Mouse (Mus musculus) CH12.LX (cell line): ENCODE measurements around the gene Tssk2. TPM values are rescaled to one million over a fixed set of nuclear protein-coding genes. Genes with fewer than 3 reads are reported as not detected.

ENCODE experiments used
- DNase-seq: peaks from one replicate; pipeline ENCODE4 v3.0.0-alpha.2; 2013; ENCODE audit errors: extremely low read depth
- H3K27ac ChIP-seq: 2 replicates; pipeline ENCODE4 v1.5.1; 2012; ENCODE audit warnings: low read depth, mild to moderate bottlenecking, control low read depth, moderate library complexity; ENCODE audit not compliant: insufficient read depth
- H3K27me3 ChIP-seq: replicated peaks from 2 replicates; pipeline ENCODE3; 2012; ENCODE audit warnings: inconsistent platforms
- H3K36me3 ChIP-seq, 2 experiments: replicated peaks in 1 of 2; 2 replicates each; pipeline versions ENCODE3 to v1.6.1; 2012; ENCODE audit warnings: inconsistent platforms in 1 of 2, low read length in 1 of 2, mild to moderate bottlenecking in 1 of 2, mixed read lengths in 1 of 2, moderate library complexity in 1 of 2; ENCODE audit not compliant: control insufficient read depth in 1 of 2, insufficient read depth in 1 of 2
- H3K4me1 ChIP-seq, 2 experiments: 2 replicates each; pipeline ENCODE4 v1.6.1; 2012; ENCODE audit warnings: inconsistent platforms in 1 of 2, moderate library complexity in 1 of 2; ENCODE audit not compliant: insufficient read depth in 2 of 2, control insufficient read depth in 1 of 2
- H3K4me2 ChIP-seq: 2 replicates; pipeline ENCODE4 v1.6.1; 2012; ENCODE audit warnings: low read depth, mild to moderate bottlenecking, control low read depth; ENCODE audit not compliant: poor library complexity, insufficient read depth, severe bottlenecking
- H3K4me3 ChIP-seq, 3 experiments: fragments of 150-350 bp in 1 of 3; sonication (generic) in 1 of 3; replicated peaks in 1 of 3; 2 replicates each; pipeline versions ENCODE3 to v1.5.1; 2011 to 2012; ENCODE audit warnings: low read depth in 2 of 3, low read length in 2 of 3, mild to moderate bottlenecking in 2 of 3, moderate library complexity in 2 of 3, control low read depth in 1 of 3, improper control_type of control experiment in 1 of 3, inconsistent platforms in 1 of 3, mixed read lengths in 1 of 3; ENCODE audit not compliant: poor library complexity in 1 of 3
- H3K79me2 ChIP-seq: replicated peaks from 2 replicates; pipeline ENCODE4 v1.6.1; 2012; ENCODE audit warnings: mild to moderate bottlenecking, moderate library complexity; ENCODE audit not compliant: control insufficient read depth, poor library complexity, insufficient read depth, severe bottlenecking; ENCODE audit errors: extremely low read depth
- H3K9ac ChIP-seq: 2 replicates; pipeline ENCODE4 v1.6.1; 2012; ENCODE audit warnings: low read depth, mild to moderate bottlenecking, control low read depth, moderate library complexity; ENCODE audit not compliant: insufficient read depth
- H3K9me3 ChIP-seq: replicated peaks from 2 replicates; pipeline ENCODE3; 2012; ENCODE audit warnings: low read length, inconsistent platforms, mixed read lengths
- BHLHE40 ChIP-seq: IDR thresholded peaks from 2 replicates; pipeline ENCODE4 v1.6.1; 2011; ENCODE audit warnings: mild to moderate bottlenecking, low read depth, low read length, improper control_type of control experiment
- CHD1 ChIP-seq: IDR thresholded peaks from 2 replicates; pipeline ENCODE4 v1.6.1; 2012; ENCODE audit warnings: low read depth, low read length, improper control_type of control experiment, inconsistent platforms
- CHD2 ChIP-seq: IDR thresholded peaks from 2 replicates; pipeline ENCODE4 v1.6.1; 2011; ENCODE audit warnings: low read length, improper control_type of control experiment
- EP300 ChIP-seq: IDR thresholded peaks from 2 replicates; pipeline ENCODE4 v1.6.1; 2011; ENCODE audit warnings: low read length, improper control_type of control experiment
- ETS1 ChIP-seq: conservative IDR thresholded peaks from 2 replicates; pipeline ENCODE4 v1.6.1; 2012; ENCODE audit warnings: low read depth, mild to moderate bottlenecking, inconsistent platforms, low read length, improper control_type of control experiment, moderate library complexity
- GABPA ChIP-seq: IDR thresholded peaks from 2 replicates; pipeline ENCODE4 v1.6.1; 2012; ENCODE audit warnings: low read depth, low read length, improper control_type of control experiment, inconsistent platforms; ENCODE audit not compliant: insufficient replicate concordance
- HCFC1 ChIP-seq: IDR thresholded peaks from 2 replicates; pipeline ENCODE4 v1.6.1; 2012; ENCODE audit warnings: low read depth, mild to moderate bottlenecking, inconsistent platforms, low read length, improper control_type of control experiment
- JUN ChIP-seq: IDR thresholded peaks from 2 replicates; pipeline ENCODE4 v1.6.1; 2011; ENCODE audit warnings: low read depth, mild to moderate bottlenecking, low read length, improper control_type of control experiment, moderate library complexity; ENCODE audit not compliant: insufficient read depth
- MAFK ChIP-seq: IDR thresholded peaks from 2 replicates; pipeline ENCODE4 v1.6.1; 2011; ENCODE audit warnings: low read length, improper control_type of control experiment; ENCODE audit not compliant: insufficient replicate concordance
- MAX ChIP-seq: IDR thresholded peaks from 2 replicates; pipeline ENCODE4 v1.6.1; 2011; ENCODE audit warnings: low read length, improper control_type of control experiment
- MAZ ChIP-seq: IDR thresholded peaks from 2 replicates; pipeline ENCODE4 v1.6.1; 2012; ENCODE audit warnings: low read depth, mild to moderate bottlenecking, inconsistent platforms, low read length, improper control_type of control experiment, moderate library complexity
- MEF2A ChIP-seq: IDR thresholded peaks from 2 replicates; pipeline ENCODE4 v1.6.1; 2014; ENCODE audit warnings: low read depth, mild to moderate bottlenecking, inconsistent platforms, low read length, improper control_type of control experiment, borderline replicate concordance
- MXI1 ChIP-seq: IDR thresholded peaks from 2 replicates; pipeline ENCODE4 v1.6.1; 2011; ENCODE audit warnings: mild to moderate bottlenecking, low read depth, low read length, improper control_type of control experiment
- MYC ChIP-seq: IDR thresholded peaks from 2 replicates; pipeline ENCODE4 v1.6.1; 2011; ENCODE audit warnings: low read depth, mild to moderate bottlenecking, improper control_type of control experiment, low read length
- NELFE ChIP-seq: IDR thresholded peaks from 2 replicates; pipeline ENCODE4 v1.6.1; 2011; ENCODE audit warnings: low read depth, low read length, improper control_type of control experiment
- NRF1 ChIP-seq: IDR thresholded peaks from 2 replicates; pipeline ENCODE4 v1.6.1; 2014; ENCODE audit warnings: low read depth, mild to moderate bottlenecking, inconsistent platforms, low read length, improper control_type of control experiment, moderate library complexity
- PAX5 ChIP-seq: IDR thresholded peaks from 2 replicates; pipeline ENCODE4 v1.6.1; 2012; ENCODE audit warnings: low read length, inconsistent platforms, mixed read lengths
- POLR2A ChIP-seq: IDR thresholded peaks from 2 replicates; pipeline ENCODE4 v1.6.1; 2011; ENCODE audit warnings: low read depth, mild to moderate bottlenecking, improper control_type of control experiment, low read length
- POLR2AphosphoS2 ChIP-seq: IDR thresholded peaks from 2 replicates; pipeline ENCODE4 v1.6.1; 2011; ENCODE audit warnings: low read depth, low read length, improper control_type of control experiment
- RAD21 ChIP-seq: IDR thresholded peaks from 2 replicates; pipeline ENCODE4 v1.6.1; 2011; ENCODE audit warnings: low read depth, mild to moderate bottlenecking, low read length, improper control_type of control experiment, moderate library complexity
- SIN3A ChIP-seq: IDR thresholded peaks from 2 replicates; pipeline ENCODE4 v1.6.1; 2012; ENCODE audit warnings: low read length, improper control_type of control experiment, inconsistent platforms
- SMC3 ChIP-seq: IDR thresholded peaks from 2 replicates; pipeline ENCODE4 v1.6.1; 2011; ENCODE audit warnings: low read depth, low read length, improper control_type of control experiment
- TBP ChIP-seq: conservative IDR thresholded peaks from 2 replicates; pipeline ENCODE4 v1.6.1; 2011; ENCODE audit warnings: low read depth, low read length, improper control_type of control experiment
- TCF12 ChIP-seq: IDR thresholded peaks from 2 replicates; pipeline ENCODE4 v1.6.1; 2014; ENCODE audit warnings: low read depth, mild to moderate bottlenecking, inconsistent platforms, low read length, improper control_type of control experiment
- USF1 ChIP-seq: IDR thresholded peaks from 2 replicates; pipeline ENCODE4 v1.6.1; 2014; ENCODE audit warnings: low read depth, mild to moderate bottlenecking, inconsistent platforms, low read length, improper control_type of control experiment
- USF2 ChIP-seq: conservative IDR thresholded peaks from 2 replicates; pipeline ENCODE4 v1.6.1; 2011; ENCODE audit warnings: low read depth, low read length, improper control_type of control experiment
- ZC3H11A ChIP-seq: IDR thresholded peaks from 2 replicates; pipeline ENCODE4 v1.6.1; 2012; ENCODE audit warnings: low read depth, mild to moderate bottlenecking, inconsistent platforms, low read length, improper control_type of control experiment
- ZKSCAN1 ChIP-seq: IDR thresholded peaks from 2 replicates; pipeline ENCODE4 v1.6.1; 2012; ENCODE audit warnings: low read depth, inconsistent platforms, low read length, improper control_type of control experiment, borderline replicate concordance
- ZMIZ1 ChIP-seq: IDR thresholded peaks from 2 replicates; pipeline ENCODE4 v1.6.1; 2012; ENCODE audit warnings: low read depth, mild to moderate bottlenecking, inconsistent platforms, low read length, improper control_type of control experiment
- ZNF384 ChIP-seq: IDR thresholded peaks from 2 replicates; pipeline ENCODE4 v1.6.1; 2012; ENCODE audit warnings: low read depth, low read length, improper control_type of control experiment, inconsistent platforms
- dilution Hi-C: fragments of 300-500 bp; cut with MboI; formaldehyde crosslinking; loops from 2 replicates; pipeline ENCODE4 v1.14.3; 2020; ENCODE audit warnings: low sequenced_read_pairs; ENCODE audit not compliant: extremely low pct_unique_long_range_greater_than_20kb, extremely low pct_ligation_motif_present
- in situ Hi-C: fragments of 300-500 bp; cut with MboI; formaldehyde crosslinking; loops from 3 replicates; pipeline ENCODE4 v1.14.3; 2019; ENCODE audit warnings: low sequenced_read_pairs, low pct_ligation_motif_present, low pct_unique_long_range_greater_than_20kb, mixed read lengths
- polyA plus RNA-seq: library from polyadenylated mRNA; unstranded; fragments of >175 nt; gene quantifications from 2 replicates; pipeline ENCODE4 v1.2.1, GENCODE M21; 2012; ENCODE audit warnings: low read depth; ENCODE audit not compliant: insufficient read length
- total RNA-seq, 2 experiments: library from RNA; depleted of rRNA; stranded (reverse); fragments of 300-350 nt in 1 of 2; fragments of >200 nt in 1 of 2; gene quantifications; 2 replicates each; pipeline ENCODE4 v1.2.3; 2012 to 2014

Tssk2 gene
- total and polyA plus RNA-seq, 3 experiments = 0.21 TPM; not detected in 2

DNA sequence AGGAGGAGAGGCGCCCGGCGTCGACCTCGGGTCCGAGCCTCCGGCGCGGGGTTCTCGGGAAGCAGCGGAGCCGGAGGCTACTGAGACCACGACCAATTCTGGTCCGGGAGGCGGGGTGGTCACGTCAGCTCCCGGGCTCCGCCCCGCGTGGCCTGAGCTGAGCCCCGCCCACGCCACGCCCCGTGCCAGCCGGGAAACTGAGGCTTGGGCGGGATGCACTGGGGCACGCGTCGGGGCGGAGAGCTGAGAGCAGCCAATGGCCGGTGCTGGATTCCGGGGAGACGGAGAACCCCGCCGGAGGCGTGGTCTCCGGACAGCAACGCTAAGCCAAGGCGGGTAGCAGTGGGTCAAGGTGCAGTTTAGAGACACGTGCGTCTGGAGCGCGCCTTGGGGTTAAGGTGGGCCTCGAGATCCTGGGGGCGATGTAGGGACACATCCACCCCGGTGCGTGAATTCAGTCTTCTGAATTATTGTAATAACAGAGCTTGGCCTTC is 29.7 kb downstream of the Tssk2 start, which contains the start of gene Slc25a1:
Gene Slc25a1, minus strand, starts transcription at position 133 of the 494 bp plus-strand sequence.
- Histone ChIP-seq H3K27me3 (no peaks in the 10 kb centered on the region), H3K36me3 (peaks cover 19 to 39% of the 10 kb centered on the region in 2 experiments), H3K27ac (peak within 1 kb of the TSS; percentile 43), H3K9me3 (no peaks in the 10 kb centered on the region), H3K79me2 (no peaks in the 10 kb centered on the region), H3K4me1 (peaks cover 7 to 37% of the 10 kb centered on the region in 2 experiments), H3K4me3 (peak within 1 kb of the TSS; percentile 73 to 83 (median 83)), H3K9ac (peak within 1 kb of the TSS; percentile 83), H3K4me2 (peak within 1 kb of the TSS; percentile 53)
- in situ Hi-C loops = no loop called here
- DNase-seq = peak; percentile 86
- dilution Hi-C loops = no loop called here
- TF ChIP-seq MXI1 (peak; percentile 95), MYC (peak; percentile 92; the same call in 1 of the 2 replicates), MEF2A (peak; percentile 50; the same call in 1 of the 2 replicates), CHD2 (0 out of 2 replicates have a peak, but pooled peaks have one; percentile 19), ZMIZ1 (peak; percentile 88; the same call in 1 of the 2 replicates), TCF12 (peak; percentile 74), GABPA (no peak), NELFE (peak; percentile 83), MAX (peak; percentile 94), TBP (0 out of 2 replicates have a peak, but pooled peaks have one; percentile 47), USF2 (no peak; the same call in 1 of the 2 replicates), EP300 (0 out of 2 replicates have a peak, but pooled peaks have one; percentile 4), NRF1 (peak; percentile 54; the same call in 1 of the 2 replicates), USF1 (peak; percentile 22; the same call in 1 of the 2 replicates), POLR2A (peak; percentile 84), SIN3A (peak; percentile 65; the same call in 1 of the 2 replicates), ZNF384 (no peak), HCFC1 (peak; percentile 4; the same call in 1 of the 2 replicates), MAFK (no peak), BHLHE40 (peak; percentile 85), POLR2AphosphoS2 (peak; percentile 62)

DNA sequence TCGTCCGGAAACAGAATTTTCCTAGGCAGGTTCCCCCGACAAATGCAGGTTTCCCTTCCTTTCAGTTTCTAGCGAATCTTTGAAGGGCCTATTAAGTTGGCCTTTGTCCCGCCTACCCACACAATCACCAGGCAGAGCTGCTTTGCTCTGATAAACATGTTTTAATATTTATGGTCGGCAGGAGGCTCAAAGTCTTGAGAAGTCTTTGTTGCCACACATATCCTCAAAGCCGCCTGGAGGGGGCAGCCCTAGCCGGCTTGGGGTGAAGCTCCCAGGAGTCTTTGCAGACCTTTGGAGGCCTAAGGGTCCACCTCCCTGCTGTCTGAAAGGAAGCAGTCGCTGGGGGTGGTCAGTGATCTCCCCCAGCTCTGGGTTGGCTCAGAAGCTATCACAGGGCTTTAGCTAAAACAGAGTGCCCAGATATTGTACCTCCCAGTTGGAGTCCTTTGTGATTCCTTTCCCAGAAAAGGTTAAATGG is 30.2 kb downstream of the Tssk2 start:
- dilution Hi-C loops = no loop called here
- in situ Hi-C loops = no loop called here
- TF ChIP-seq MAX = no peak
- TF ChIP-seq ZNF384 = no peak
- TF ChIP-seq MYC = 0 out of 2 replicates have a peak, but pooled peaks have one; percentile 41
- TF ChIP-seq CHD1 = no peak
- no peak for TF ChIP-seq PAX5
- TF ChIP-seq MAFK = no peak
- 0 out of 2 replicates have a peak, but pooled peaks have one; percentile 41 for TF ChIP-seq TBP
- peak; percentile 31; the same call in 1 of the 2 replicates for TF ChIP-seq NELFE
- TF ChIP-seq JUN = no peak
- no peak for TF ChIP-seq MEF2A
- TF ChIP-seq CHD2 = no peak
- TF ChIP-seq ZC3H11A = no peak
- no peak for TF ChIP-seq ETS1
- TF ChIP-seq RAD21 = peak; percentile 54
- no peak for TF ChIP-seq SIN3A
- TF ChIP-seq ZKSCAN1 = no peak
- TF ChIP-seq SMC3 = peak; percentile 61
- no peak for TF ChIP-seq GABPA
- 0 out of 2 replicates have a peak, but pooled peaks have one; percentile 1 for TF ChIP-seq MAZ
- no peak for TF ChIP-seq TCF12

More for the DNA sequence above, 30.2 kb downstream of the Tssk2 start:
- H3K9me3 ChIP-seq = no peaks in the 10 kb centered on the region
- no peaks in the 10 kb centered on the region for H3K79me2 ChIP-seq
- H3K4me3 ChIP-seq = peak overlapping the region; percentile 73 to 83 (median 83)
- H3K36me3 ChIP-seq = peaks cover 19 to 34% of the 10 kb centered on the region in 2 experiments
- H3K27ac ChIP-seq = peak overlapping the region; percentile 43
- peaks cover 7 to 32% of the 10 kb centered on the region in 2 experiments for H3K4me1 ChIP-seq
- peak overlapping the region; percentile 52 for H3K4me2 ChIP-seq
- peaks cover 3% of the 10 kb centered on the region for H3K27me3 ChIP-seq
- DNase-seq = peak; percentile 95
- peak overlapping the region; percentile 83 for H3K9ac ChIP-seq
